Mouse (Mus musculus): Measurements from ENCODE around the gene Rbms3.

The Rbms3 gene

GRCm38 (mm10) chr9:117041993-117042366 lies 587.7 kb downstream of the Rbms3 start:
- no peak for DNase-seq (ENCODE audit: low read depth)

GRCm38 (mm10) chr9:117041291-117041992 lies 588.3 kb downstream of the Rbms3 start:
- no peak for DNase-seq (ENCODE audit: low read depth)

GRCm38 (mm10) chr9:117039941-117040453 lies 589.7 kb downstream of the Rbms3 start:
- no peak for DNase-seq (ENCODE audit: low read depth)

GRCm38 (mm10) chr9:117032690-117033089 lies 597.0 kb downstream of the Rbms3 start:
- no peak for DNase-seq (ENCODE audit: low read depth)

- no peak for DNase-seq (ENCODE audit: low read depth)
Observed at GRCm38 (mm10) chr9:117031237-117031636, 598.5 kb downstream of the Rbms3 start.

- DNase-seq (ENCODE audit: low read depth) = no peak
Observed at GRCm38 (mm10) chr9:117030837-117031236, 598.9 kb downstream of the Rbms3 start.

GRCm38 (mm10) chr9:117029953-117030352 lies 599.8 kb downstream of the Rbms3 start:
- DNase-seq (ENCODE audit: low read depth) = no peak

- no peak for DNase-seq (ENCODE audit: low read depth)
Observed at GRCm38 (mm10) chr9:117028586-117028985, 601.1 kb downstream of the Rbms3 start.

- DNase-seq (ENCODE audit: low read depth) = no peak
Observed at GRCm38 (mm10) chr9:117022086-117022485, 607.6 kb downstream of the Rbms3 start.

- DNase-seq (ENCODE audit: low read depth) = no peak
Observed at GRCm38 (mm10) chr9:117021506-117021905, 608.2 kb downstream of the Rbms3 start.

- no peak for DNase-seq (ENCODE audit: low read depth)
Observed at GRCm38 (mm10) chr9:117020216-117020615, 609.5 kb downstream of the Rbms3 start.

- no peak for DNase-seq (ENCODE audit: low read depth)
Observed at GRCm38 (mm10) chr9:117018741-117019163, 611.0 kb downstream of the Rbms3 start.

- no peak for DNase-seq (ENCODE audit: low read depth)
Observed at GRCm38 (mm10) chr9:117018301-117018700, 611.4 kb downstream of the Rbms3 start.

GRCm38 (mm10) chr9:117016605-117017319 lies 613.0 kb downstream of the Rbms3 start:
- DNase-seq (ENCODE audit: low read depth) = no peak

- DNase-seq (ENCODE audit: low read depth) = no peak
Observed at GRCm38 (mm10) chr9:117013386-117013785, 616.3 kb downstream of the Rbms3 start.

- no peak for DNase-seq (ENCODE audit: low read depth)
Observed at GRCm38 (mm10) chr9:117010801-117011200, 618.9 kb downstream of the Rbms3 start.

- no peak for DNase-seq (ENCODE audit: low read depth)
Observed at GRCm38 (mm10) chr9:117008194-117008593, 621.5 kb downstream of the Rbms3 start.

- DNase-seq (ENCODE audit: low read depth) = no peak
Observed at GRCm38 (mm10) chr9:117002083-117002482, 627.6 kb downstream of the Rbms3 start.

GRCm38 (mm10) chr9:116999186-116999585 lies 630.5 kb downstream of the Rbms3 start:
- DNase-seq (ENCODE audit: low read depth) = no peak

GRCm38 (mm10) chr9:116990321-116990720 lies 639.4 kb downstream of the Rbms3 start:
- no peak for DNase-seq (ENCODE audit: low read depth)

GRCm38 (mm10) chr9:116980801-116981200 lies 648.9 kb downstream of the Rbms3 start:
- DNase-seq (ENCODE audit: low read depth) = no peak

- no peak for DNase-seq (ENCODE audit: low read depth)
Observed at GRCm38 (mm10) chr9:116977428-116977827, 652.3 kb downstream of the Rbms3 start.
